Mouse (Mus musculus): ENCODE results near the gene 2900026A02Rik.

2900026A02Rik gene

DNA sequence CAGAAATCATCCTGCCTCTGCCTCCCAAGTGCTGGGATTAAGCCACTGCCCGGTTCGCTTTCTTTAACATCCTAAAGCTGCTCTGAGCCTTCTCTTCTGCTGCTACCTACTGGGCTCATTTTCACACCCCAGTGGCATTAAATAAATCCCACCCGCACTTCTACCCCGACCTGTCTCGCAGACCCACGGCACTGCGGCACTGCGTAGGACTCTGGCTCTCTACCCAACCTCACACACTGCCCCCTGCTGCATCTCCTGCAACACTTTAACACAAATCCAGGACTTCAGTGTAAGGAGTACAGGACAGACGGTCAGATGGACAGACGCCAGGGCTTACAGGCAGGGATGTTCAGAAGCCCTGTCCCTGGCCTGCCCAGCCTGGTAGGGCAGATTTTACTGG lies 45.1 kb downstream of the 2900026A02Rik start:
- DNase-seq (ENCODE audit: low spot score in 2 of 2) = no peak

DNA sequence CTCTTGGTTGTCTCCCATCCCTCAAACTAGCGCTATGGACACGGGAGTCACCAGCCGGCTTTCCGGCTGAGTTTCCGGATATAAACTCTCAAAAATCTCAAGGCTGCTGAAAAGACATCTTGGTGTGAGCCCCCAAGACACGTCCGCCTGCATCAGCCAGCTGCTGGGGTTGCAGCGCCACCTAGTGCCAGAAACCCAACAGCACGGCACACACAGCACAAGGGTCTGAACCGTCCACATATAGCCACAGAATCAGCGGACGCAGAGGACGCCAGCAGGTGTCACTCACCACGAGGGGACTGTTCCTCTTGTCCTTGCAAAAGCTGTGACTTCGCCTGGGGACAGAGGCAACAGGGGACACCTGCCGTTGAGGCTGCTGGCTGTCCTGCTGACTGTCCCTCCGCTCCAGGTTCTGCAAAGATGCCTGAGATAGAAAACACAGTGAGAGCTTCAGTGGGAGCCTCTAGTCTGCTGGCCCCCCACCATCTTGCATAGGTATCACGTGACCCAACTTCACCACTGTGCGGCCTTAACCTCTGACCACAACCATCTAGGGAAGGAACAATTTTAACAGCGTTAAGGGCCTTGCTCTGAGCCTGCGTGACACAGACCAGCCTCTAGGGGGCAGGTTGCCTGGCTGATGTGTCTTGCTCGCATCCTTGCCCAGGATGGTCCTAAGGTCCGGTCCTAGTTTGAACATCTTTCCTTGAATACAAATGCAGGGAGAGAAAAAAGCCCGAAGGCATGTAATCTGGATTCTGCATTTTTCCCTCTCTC lies 45.9 kb downstream of the 2900026A02Rik start:
- no peak for DNase-seq (ENCODE audit: low spot score in 2 of 2)

DNA sequence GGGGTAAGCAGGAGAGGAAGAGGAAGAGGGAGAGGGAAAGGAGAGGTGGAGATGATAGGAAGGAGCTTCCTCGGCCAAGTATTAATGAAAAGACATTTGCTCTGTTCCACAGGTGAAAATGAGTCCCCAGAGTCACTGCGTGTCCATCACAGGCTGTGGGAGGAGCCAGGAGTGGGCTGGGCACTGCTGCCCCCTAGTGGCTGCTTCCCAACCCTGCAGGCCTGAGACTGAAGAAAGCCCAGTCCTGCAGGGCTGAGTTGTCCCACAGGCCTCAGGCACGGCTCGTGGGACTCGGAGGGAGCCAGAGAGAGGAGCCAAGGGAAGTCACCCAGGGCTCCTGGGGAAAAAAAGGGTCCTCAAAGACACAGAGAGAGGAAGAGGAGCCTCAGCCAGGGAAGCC lies 47.7 kb downstream of the 2900026A02Rik start:
- peak; percentile 48 to 61 for DNase-seq (ENCODE audit: low spot score in 2 of 2)

GRCm38 (mm10) chr5:113171968-113172578 lies 49.0 kb downstream of the 2900026A02Rik start:
- no peak for DNase-seq (ENCODE audit: low spot score in 2 of 2)

- DNase-seq (ENCODE audit: low spot score in 2 of 2) = no peak
These were observed 50.8 kb downstream of the 2900026A02Rik start for GRCm38 (mm10) chr5:113170064-113170754.

DNA sequence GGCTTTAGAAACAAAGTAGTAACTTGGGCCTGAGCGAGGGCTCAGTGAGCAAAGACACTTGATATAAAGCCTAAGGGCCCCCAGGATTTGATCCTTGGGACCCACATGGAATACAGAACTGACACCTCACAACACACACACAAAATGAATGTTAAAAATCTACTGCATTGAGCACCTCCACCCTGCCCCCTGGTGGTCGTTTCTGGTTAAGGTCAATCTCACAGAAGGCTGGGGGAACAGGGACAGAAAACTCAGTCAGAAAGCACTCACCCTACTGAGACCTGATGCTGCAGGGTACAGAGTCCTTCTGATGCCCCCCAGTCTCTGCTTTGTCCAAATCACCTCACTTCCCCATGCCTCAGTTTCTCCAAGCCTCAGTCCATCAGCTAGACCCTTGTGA lies 53.3 kb downstream of the 2900026A02Rik start:
- no peak for DNase-seq (ENCODE audit: low spot score in 2 of 2)

GRCm38 (mm10) chr5:113165481-113165880 lies 55.6 kb downstream of the 2900026A02Rik start:
- no peak for DNase-seq (ENCODE audit: low spot score in 2 of 2)

- no peak for DNase-seq (ENCODE audit: low spot score in 2 of 2)
These were observed 56.1 kb downstream of the 2900026A02Rik start for GRCm38 (mm10) chr5:113164873-113165441.

DNA sequence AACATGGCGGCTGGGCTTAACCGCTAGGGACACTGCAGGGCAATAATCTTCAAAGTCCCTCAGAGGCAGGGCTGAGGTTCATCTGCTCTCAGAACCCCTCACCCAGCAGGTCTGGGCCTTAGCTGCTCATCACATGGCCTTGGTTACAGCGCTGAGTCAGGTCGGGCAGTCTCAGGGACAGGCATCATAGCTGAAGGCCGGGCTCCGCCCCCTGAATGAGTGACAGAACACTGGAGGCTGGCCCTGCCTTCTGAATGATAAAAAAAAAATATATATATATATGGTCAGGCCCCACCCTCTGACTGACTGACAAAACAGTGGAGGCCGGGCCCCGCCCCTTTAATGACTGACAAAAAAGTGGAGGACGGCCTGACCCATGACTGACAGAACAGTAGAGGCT lies 56.6 kb downstream of the 2900026A02Rik start:
- no peak for DNase-seq (ENCODE audit: low spot score in 2 of 2)

DNA sequence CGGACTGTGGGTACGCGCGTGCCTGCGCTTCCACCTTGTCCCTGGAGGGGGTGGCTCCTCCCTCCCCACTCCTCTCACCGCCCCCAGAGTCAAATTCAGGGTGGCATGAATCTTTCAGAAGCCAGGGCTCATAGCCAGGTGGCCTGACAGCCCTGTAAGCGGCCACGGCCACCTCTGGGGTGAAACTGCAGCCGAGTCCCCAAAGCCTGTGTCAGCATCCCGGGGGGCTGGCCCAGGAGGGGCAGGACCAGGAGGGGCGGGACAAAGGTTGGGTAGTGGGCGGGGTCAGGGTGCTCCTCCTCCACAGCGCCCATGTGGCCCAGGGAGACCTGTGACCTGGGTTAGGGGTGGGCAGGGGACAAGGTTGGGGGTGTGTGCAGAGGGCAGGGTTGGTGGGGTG lies 57.9 kb downstream of the 2900026A02Rik start:
- no peak for DNase-seq (ENCODE audit: low spot score in 2 of 2)

DNA sequence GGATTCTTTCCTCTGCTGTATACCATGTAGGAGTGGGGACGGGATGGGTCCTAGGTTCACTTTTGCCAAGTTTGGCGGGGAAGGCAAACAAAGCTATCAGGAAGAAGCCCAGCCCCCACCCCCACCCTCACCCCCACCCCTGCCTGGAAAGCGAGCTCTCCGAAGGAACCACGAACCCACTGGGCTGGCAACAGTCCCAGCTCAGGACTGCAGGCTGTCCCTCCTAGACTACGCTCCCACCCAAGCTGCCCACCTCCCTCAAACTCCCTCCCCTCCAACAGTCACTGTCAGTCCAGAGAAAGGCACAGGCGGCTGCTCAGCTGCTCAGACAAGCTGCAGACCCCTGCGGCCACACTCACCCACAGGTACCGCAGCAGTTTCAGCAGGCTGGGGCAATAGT lies 58.3 kb downstream of the 2900026A02Rik start:
- no peak for DNase-seq (ENCODE audit: low spot score in 2 of 2)

DNA sequence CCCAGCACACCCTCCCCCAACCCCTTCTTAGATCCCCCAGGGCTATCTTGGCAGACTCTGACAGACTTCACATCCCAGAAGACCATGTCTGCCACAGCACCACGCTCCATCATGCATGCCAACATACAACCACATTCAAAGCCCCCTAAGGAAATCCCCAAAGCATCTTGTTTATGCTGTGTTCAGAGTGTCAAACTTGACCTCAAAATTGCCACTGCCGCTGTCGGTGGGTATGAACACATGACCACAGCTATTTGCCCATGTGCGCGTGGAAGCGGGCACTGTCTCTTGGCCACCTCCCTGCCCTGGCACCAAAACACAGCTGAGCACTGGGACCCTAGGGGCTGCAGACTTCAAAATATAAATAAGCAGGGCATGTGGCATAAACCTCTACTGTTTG lies 59.5 kb downstream of the 2900026A02Rik start:
- DNase-seq (ENCODE audit: low spot score in 2 of 2) = no peak

DNA sequence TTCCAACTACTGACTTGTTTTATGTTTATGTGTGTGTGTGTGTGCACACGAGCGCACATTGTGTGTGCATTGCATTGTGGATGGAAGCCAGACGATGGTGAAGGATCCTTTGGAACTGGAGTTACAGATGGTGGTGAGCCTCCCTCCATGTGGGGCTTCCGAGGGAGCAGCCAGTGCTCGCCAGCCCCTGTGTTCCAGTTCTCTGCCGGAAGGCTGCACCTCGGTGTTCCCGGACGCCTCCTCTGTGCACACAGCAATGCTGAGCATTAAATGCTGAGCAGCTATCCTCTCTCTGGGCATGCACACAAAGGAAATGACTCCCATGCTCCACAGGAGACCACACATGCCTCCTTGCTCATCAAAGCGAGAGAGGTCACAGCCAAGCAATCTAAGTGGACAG lies 60.7 kb downstream of the 2900026A02Rik start:
- no peak for DNase-seq (ENCODE audit: low spot score in 2 of 2)

DNA sequence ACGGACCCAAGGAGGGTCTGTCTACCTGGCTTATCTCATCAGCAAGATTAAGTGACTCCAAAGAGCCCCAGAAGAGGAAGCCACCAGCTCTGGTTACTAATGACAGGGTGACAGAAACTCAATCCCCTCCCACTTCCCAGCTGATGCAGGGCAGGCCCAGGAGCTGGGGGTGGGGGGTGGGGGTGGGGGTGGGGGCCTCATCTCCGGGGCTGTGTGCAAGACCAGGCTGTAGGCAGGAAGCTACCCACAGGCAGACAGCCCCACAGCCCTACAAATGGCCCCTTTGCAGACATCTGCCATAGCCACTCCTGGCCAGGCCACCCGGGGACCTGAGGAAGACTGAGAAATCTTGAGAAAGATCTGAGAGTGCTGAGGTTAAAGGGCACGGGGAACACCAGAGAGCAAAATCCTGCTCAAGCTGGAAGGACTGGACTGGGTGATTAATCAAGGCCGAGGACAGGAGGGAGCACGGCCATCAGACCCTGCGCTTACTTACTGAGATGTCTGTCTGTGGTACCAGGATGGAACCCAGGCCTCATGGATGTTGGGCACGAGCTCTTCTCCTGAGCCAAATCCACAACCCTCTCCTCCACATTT lies 62.2 kb downstream of the 2900026A02Rik start:
- DNase-seq (ENCODE audit: low spot score in 2 of 2) = no peak

DNA sequence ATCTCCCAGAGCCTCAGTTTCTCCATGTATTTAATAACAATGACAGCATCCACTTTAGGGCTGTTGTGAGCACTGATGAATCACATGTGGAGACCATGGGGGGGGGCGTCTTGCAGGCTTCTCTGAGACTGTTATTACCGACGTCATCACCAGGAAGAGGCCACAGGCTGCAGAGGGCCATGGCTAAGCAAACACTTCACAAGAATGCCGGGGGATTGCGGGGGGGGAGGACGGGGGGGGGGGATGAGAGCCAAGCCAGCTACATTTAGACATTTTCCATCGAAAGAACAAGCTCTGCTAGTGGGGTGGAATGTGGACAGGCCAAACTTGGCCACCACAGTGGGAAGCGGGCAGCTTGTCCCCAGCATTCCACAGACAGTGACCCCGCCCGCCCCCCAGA lies 63.4 kb downstream of the 2900026A02Rik start:
- no peak for DNase-seq (ENCODE audit: low spot score in 2 of 2)

GRCm38 (mm10) chr5:113157006-113157405 lies 64.0 kb downstream of the 2900026A02Rik start:
- no peak for DNase-seq (ENCODE audit: low spot score in 2 of 2)

DNA sequence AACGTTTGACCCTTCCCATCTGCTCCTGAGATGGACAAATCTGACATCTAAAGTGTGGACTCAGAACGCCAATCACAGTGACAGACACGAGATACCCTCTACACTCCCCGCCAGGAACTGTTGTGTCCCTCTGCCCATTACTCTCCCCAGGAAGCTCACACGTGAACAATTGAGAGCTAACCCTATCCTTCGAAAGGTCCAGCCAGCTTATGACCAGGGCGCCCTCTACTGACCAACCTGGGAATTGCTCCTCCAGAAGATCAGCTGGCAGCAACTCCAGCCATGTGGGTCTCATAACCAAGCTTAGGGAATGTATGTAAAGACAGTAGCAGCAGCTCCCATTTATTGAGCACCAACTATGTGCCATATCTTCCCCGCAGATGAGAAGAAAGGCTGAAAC lies 65.9 kb downstream of the 2900026A02Rik start:
- peak; percentile 74 for DNase-seq (ENCODE audit: low spot score in 2 of 2)

- no peak for DNase-seq (ENCODE audit: low spot score in 2 of 2)
These were observed 66.6 kb downstream of the 2900026A02Rik start for GRCm38 (mm10) chr5:113154441-113154840.

DNA sequence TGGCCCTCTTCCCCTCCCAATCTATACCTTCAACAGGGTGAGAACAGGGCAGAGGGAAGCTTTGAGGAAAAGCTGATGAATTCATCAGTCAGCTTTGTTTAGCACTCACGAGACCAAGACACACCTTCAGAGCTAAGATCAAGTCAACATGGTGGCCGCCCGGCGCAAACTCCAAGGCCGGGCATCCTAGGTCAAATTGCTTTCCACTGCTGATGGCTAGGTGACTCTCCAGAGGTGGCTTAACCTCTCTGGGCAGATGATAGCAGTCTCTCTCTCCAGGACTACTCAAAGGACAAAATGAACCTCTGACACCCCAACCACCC lies 67.6 kb downstream of the 2900026A02Rik start:
- DNase-seq (ENCODE audit: low spot score in 2 of 2) = no peak

DNA sequence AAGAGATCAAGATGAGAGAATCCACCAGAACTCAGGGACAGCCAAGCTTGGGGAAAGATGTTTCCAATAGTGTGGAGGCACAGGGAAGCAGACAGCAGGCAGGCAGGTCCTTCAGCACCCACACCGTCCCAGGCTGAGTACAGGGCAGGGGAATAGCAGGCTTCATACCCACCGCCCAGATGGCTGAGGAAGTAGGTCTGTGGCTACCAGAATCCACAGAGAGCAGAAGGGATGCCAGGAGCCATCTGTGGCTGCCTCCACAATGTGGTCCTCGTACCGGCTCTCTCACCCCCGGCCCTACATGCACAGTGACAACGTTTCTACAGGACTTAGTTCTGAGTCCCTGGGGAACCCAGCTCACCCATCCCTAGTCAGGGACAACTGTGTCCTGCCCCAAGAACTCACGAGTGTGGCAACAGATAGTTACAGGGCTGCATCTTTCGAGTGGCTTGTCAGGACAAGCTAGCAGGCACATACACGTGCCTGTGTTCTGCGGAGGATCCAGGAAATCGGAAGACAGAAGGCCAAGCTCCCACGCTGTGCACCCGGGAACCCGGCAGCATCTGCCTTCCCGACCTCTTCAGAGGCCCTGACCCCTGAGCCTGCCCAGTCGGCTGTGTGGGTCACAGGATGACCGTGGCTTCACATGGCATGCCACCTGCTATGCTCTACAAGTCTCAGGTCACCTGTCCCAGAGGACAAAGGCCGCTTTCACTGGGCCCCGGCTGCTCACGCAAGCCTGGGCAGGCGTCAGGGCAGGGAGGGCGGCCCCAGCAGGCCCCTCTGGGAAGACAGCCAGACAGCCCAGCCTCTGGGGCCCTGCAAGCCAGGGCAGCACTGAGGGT lies 68.2 kb downstream of the 2900026A02Rik start:
- no peak for DNase-seq (ENCODE audit: low spot score in 2 of 2)

DNA sequence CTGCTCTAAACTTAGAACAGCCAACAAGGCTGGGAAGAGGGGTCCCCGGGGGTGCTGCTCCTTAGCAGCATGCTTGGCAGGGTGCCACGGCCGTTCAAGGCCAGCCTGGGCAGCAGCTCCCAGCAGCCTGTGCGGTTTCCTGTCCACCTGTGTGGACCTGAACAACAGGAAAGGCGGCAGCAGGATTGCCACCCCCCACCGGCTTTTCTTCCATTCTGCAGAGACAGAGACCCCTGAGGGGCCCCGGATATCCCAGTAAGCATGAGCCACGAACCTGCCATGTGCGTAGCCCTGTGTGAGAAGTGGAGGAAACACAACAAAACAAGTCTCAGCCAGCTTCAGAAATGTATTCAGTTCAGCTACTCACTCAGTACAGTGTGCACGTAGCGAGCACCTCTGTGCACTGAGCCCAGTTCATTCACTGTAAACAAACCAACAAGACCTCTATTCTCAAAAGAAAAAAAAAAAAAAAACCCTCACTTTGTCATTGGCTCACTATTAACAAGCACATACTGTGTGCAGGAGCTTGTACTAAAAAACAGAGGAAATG lies 69.4 kb downstream of the 2900026A02Rik start:
- no peak for DNase-seq (ENCODE audit: low spot score in 2 of 2)

Measured in right cerebral cortex, postnatal 36 days (tissue).